Mouse (Mus musculus): ENCODE results near the gene Tbc1d7. TPM values are rescaled to one million over a fixed set of nuclear protein-coding genes. Genes with fewer than 3 reads are reported as not detected.

The Tbc1d7 gene
- polyA plus RNA-seq (2015; fragmentation: Nextera tagmentation; extraction: Ambion mirVana), result 41.2 and 46.4 TPM in 2 replicates

DNA sequence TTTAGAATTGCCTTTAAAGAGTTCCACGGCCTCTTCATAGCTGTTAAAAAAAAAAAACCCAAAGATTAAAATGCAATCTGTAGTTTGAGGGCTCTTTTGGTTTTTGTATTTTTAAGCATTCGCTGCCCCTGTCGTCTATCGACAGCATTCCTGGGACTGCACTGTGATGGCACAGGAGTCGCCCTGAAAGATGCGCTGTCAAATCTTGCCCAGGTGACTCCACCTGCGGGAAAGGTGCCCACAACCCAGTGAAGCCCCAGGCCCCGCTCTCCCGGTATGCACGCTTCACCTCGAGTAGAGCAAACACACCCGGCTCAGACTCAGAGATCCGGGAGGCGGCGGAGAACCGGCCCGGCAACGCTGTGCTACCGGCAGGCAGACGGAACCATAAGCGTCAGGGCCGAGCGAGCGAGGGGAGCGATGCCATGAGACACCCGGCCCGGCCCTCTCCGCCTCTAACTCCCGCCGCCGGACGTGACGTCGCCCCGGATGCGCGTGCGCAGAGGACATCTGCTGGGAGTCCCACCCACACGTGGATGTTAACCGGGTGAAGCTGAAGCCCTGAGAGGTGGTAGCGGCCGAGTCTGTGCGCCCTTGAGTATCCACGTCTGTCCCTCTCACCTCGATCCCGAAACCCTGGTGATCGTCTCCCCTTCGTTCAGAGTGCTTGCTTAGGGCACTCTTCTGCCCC, at the start of gene Tbc1d7:
TSS of gene Tbc1d7 (minus strand) at position 482 of the 691 bp plus-strand sequence.

Other genes with a start within 250 kb of the Tbc1d7 start
- gene Gfod1, start 132.7 kb upstream of the Tbc1d7 start, polyA plus RNA-seq (2015; fragmentation: Nextera tagmentation; extraction: Ambion mirVana), result 0.21 and 0.73 TPM in 2 replicates
- gene Sirt5, start 194.0 kb upstream of the Tbc1d7 start, polyA plus RNA-seq (2015; fragmentation: Nextera tagmentation; extraction: Ambion mirVana), result 15.0 and 15.5 TPM in 2 replicates
- 131 and 169 TPM in 2 replicates for gene Nol7, start 226.9 kb upstream of the Tbc1d7 start, polyA plus RNA-seq (2015; fragmentation: Nextera tagmentation; extraction: Ambion mirVana)

Measured in skeletal muscle tissue, postnatal 0 days (tissue).